Mouse (Mus musculus): ENCODE results near the gene Bhlha15.

The Bhlha15 gene

DNA sequence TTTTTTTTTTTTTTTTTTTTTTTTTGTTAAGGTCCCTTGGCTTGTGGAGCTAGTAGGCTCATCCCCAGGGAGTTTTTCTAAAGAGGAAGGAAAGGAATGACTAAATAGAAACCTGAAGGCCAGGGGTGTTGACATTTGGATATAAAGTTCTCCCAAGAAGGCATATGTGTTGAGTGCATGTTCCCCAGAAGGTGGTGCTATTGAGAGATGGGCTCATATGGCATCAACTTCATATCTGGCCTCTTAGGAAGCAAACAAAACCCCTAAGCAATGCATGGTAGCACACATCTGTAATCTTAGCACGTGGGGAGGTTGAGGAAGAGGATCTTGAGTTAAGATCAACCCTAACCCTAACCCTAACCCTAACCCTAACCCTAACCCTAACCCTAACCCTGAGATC is 41.3 kb downstream of the Bhlha15 start:
- no peak for DNase-seq (ENCODE audit: low spot score in 2 of 2)

- no peak for DNase-seq (ENCODE audit: low spot score in 2 of 2)
Observed at GRCm38 (mm10) chr5:144232531-144232930, 42.4 kb downstream of the Bhlha15 start.

- DNase-seq (ENCODE audit: low spot score in 2 of 2) = no peak
Observed at GRCm38 (mm10) chr5:144234222-144234621, 44.1 kb downstream of the Bhlha15 start.

GRCm38 (mm10) chr5:144234714-144235113 is 44.6 kb downstream of the Bhlha15 start:
- no peak for DNase-seq (ENCODE audit: low spot score in 2 of 2)

DNA sequence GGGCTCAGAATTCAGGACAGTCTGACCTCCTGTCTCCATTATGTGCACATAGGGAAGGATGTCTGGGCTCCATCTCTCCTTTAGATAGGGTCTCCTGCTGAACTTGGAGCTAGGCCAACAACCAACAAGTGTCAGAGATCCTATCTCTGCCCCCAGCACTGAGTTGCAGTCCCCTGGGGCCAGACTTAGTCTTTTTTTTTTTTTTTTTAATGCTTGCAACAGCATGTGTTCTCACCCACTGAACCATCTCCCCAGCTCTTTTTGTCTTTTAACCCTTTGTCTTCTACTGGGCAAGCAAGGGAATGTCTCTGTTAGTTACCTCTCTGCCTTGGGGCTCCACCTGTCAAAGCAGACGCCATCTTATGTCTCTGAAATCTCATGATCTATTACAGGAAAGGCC is 48.9 kb downstream of the Bhlha15 start:
- no peak for DNase-seq (ENCODE audit: low spot score in 2 of 2)
